ENCODE assay signal across 14 mouse cellular contexts in the genomic region with DNA sequence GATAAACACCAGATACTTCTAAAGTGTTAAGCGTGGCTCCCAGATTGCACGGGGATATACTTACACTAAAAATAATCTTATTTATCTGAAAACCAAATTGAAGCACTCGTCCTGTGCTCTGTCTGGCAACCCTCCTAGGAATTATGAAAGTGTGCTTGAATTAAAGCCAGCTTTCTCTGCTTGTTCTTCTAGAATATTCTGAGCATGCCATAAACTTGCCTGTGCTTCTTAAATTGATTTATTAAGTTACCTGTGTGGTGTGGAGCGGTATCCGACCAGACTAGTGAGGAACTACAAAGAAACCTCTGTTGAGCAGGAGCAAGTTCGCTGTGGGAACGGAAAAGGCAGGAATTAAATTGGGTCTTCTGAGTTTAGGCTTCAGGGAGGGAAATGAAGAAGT.
DNase-seq lines count a peak whose midpoint lies in the region; ATAC-seq and TF ChIP-seq lines count a peak whose summit lies in the region.
"Had no signal": no experiment of that assay in that cellular context is flagged by ENCODE, and none has a peak within 500 bp of the region (broad histone marks: within the 10 kb centered on the region; RNA-seq: fewer than 3 reads in every experiment).

No protein-coding gene starts in this region.

- no peak for ATAC-seq in intestine, postnatal 0 days
- ATAC-seq in intestine, embryonic 16.5 days = no peak
- no peak for ATAC-seq in limb, embryonic 12.5 days (ENCODE audit: insufficient number of reproducible peaks, insufficient read depth, low FRiP score, low TSS enrichment, low read depth)
- ATAC-seq: liver, embryonic 12.5 days had no signal

- 59% methylated on average over 7 of the region's 7 CpGs for WGBS in intestine, postnatal 0 days
- 56% methylated on average over 7 of the region's 7 CpGs for WGBS in intestine, embryonic 16.5 days
- WGBS in limb, embryonic 12.5 days = 39% methylated on average over 7 of the region's 7 CpGs

- 0 out of 2 replicates have a peak overlapping the region, but pooled peaks have one; percentile 7 for H3K4me2 ChIP-seq in intestine, postnatal 0 days (replicated peaks; ENCODE audit: low read depth)
- no peak overlapping the region for H3K4me2 ChIP-seq in intestine, embryonic 16.5 days (ENCODE audit: low read depth, low read length)
- peak overlapping the region; percentile 35 for H3K4me2 ChIP-seq in limb, embryonic 12.5 days
- H3K4me2 ChIP-seq: liver, embryonic 12.5 days had no signal

- no peak overlapping the region for H3K9ac ChIP-seq in intestine, postnatal 0 days (ENCODE audit: low read depth, low read length)
- H3K9ac ChIP-seq in intestine, embryonic 16.5 days (ENCODE audit: low read depth, low read length) = no peak overlapping the region
- no peak overlapping the region for H3K9ac ChIP-seq in limb, embryonic 12.5 days (replicated peaks)
- H3K9ac ChIP-seq: liver, embryonic 12.5 days had no signal

- DNase-seq in adrenal gland, postnatal 14 days = peak; percentile 28
- no peak for DNase-seq in adrenal gland, adult 18-20 months (ENCODE audit: low spot score in 2 of 2)
- peak; percentile 93 for DNase-seq in adipocyte (ENCODE audit: low spot score)
- no peak for DNase-seq in cerebellum, postnatal 4 days (ENCODE audit: low spot score in 2 of 2)
- DNase-seq in cerebellum, postnatal 10 days = no peak
- DNase-seq: cerebellum, adult 9-11 months had no signal

- H3K4me1 ChIP-seq in intestine, postnatal 0 days (replicated peaks; ENCODE audit: control insufficient read depth, insufficient read depth, low read length) = no peaks in the 10 kb centered on the region
- H3K4me1 ChIP-seq in intestine, embryonic 16.5 days (ENCODE audit: control insufficient read depth, insufficient read depth, low read length) = no peaks in the 10 kb centered on the region
- peaks cover 56% of the 10 kb centered on the region for H3K4me1 ChIP-seq in limb, embryonic 12.5 days (replicated peaks)
- H3K4me1 ChIP-seq: liver, embryonic 12.5 days; megakaryocyte, embryonic 14.5 days had no signal

- no peak overlapping the region for H3K4me3 ChIP-seq in intestine, postnatal 0 days (ENCODE audit: low read depth, low read length)
- H3K4me3 ChIP-seq in intestine, embryonic 16.5 days (ENCODE audit: low read length) = no peak overlapping the region
- H3K4me3 ChIP-seq in limb, embryonic 12.5 days (replicated peaks) = no peak overlapping the region
- H3K4me3 ChIP-seq: erythroblast, embryonic 14.5 days; hindbrain, embryonic 10.5 days; liver, embryonic 12.5 days; megakaryocyte, embryonic 14.5 days; myocyte had no signal

- TF ChIP-seq CTCF in intestine, postnatal 0 days (IDR thresholded peaks at IDR 0.05; ENCODE audit: low read depth) = no peak

- H3K9me3 ChIP-seq in intestine, postnatal 0 days (ENCODE audit: control insufficient read depth) = no peaks in the 10 kb centered on the region
- H3K9me3 ChIP-seq in intestine, embryonic 16.5 days (ENCODE audit: control insufficient read depth, low read length) = no peaks in the 10 kb centered on the region
- no peaks in the 10 kb centered on the region for H3K9me3 ChIP-seq in limb, embryonic 12.5 days
- H3K9me3 ChIP-seq: hindbrain, embryonic 10.5 days; liver, embryonic 12.5 days; megakaryocyte, embryonic 14.5 days had no signal

- no peak overlapping the region for H3K27ac ChIP-seq in intestine, postnatal 0 days (ENCODE audit: low read depth, low read length)
- H3K27ac ChIP-seq in intestine, embryonic 16.5 days (ENCODE audit: low read length) = no peak overlapping the region
- H3K27ac ChIP-seq in limb, embryonic 12.5 days = peak overlapping the region; percentile 69
- H3K27ac ChIP-seq: hindbrain, embryonic 10.5 days; liver, embryonic 12.5 days had no signal

- no peaks in the 10 kb centered on the region for H3K36me3 ChIP-seq in intestine, postnatal 0 days (ENCODE audit: control insufficient read depth, insufficient read depth)
- H3K36me3 ChIP-seq in intestine, embryonic 16.5 days (ENCODE audit: control insufficient read depth, insufficient read depth, low read length) = no peaks in the 10 kb centered on the region
- no peaks in the 10 kb centered on the region for H3K36me3 ChIP-seq in limb, embryonic 12.5 days
- H3K36me3 ChIP-seq: hindbrain, embryonic 10.5 days; liver, embryonic 12.5 days had no signal

- no peaks in the 10 kb centered on the region for H3K27me3 ChIP-seq in intestine, postnatal 0 days (replicated peaks; ENCODE audit: control insufficient read depth, insufficient read depth, low read length)
- H3K27me3 ChIP-seq in intestine, embryonic 16.5 days (replicated peaks; ENCODE audit: control insufficient read depth, insufficient read depth, low read length) = no peaks in the 10 kb centered on the region
- H3K27me3 ChIP-seq in limb, embryonic 12.5 days = peaks cover 14% of the 10 kb centered on the region
- H3K27me3 ChIP-seq: liver, embryonic 12.5 days had no signal

Comparison
In these comparisons a context has a peak if more than half of its experiments do, and no peak if none do; other contexts are left out.
1. DNase-seq: peak in adrenal gland, postnatal 14 days (single experiment) and adipocyte (single experiment); none in adrenal gland, adult 18-20 months (0 of 2), cerebellum, postnatal 4 days (0 of 2) and cerebellum, postnatal 10 days (0 of 2).